Mouse (Mus musculus) hindbrain, embryonic 11.5 days (tissue): ENCODE measurements around the gene Slc39a9. TPM values are rescaled to one million over a fixed set of nuclear protein-coding genes. Genes with fewer than 3 reads are reported as not detected.

ENCODE experiments used
- ATAC-seq: fragments of 200-750 bp; cut with Nextera tagmentation; 2 replicates; pipeline ENCODE4 v1.8.0; 2017; ENCODE audit warnings: mild to moderate bottlenecking, moderate TSS enrichment, moderate library complexity; ENCODE audit not compliant: low FRiP score
- DNase-seq: peaks from one replicate; pipeline ENCODE4 v3.0.0-alpha.2; 2015; ENCODE audit warnings: low spot score
- H3K27ac ChIP-seq: fragments of 300-500 bp; sonication (generic); 2 replicates; pipeline ENCODE4 v1.5.1; 2014; ENCODE audit warnings: mild to moderate bottlenecking, low read depth, low read length
- H3K27me3 ChIP-seq: fragments of 300-500 bp; sonication (generic); 2 replicates; pipeline ENCODE4 v1.6.1; 2014; ENCODE audit warnings: mild to moderate bottlenecking, low read length, moderate library complexity, mixed read lengths; ENCODE audit not compliant: control insufficient read depth, insufficient read depth
- H3K36me3 ChIP-seq: fragments of 300-500 bp; sonication (generic); 2 replicates; pipeline ENCODE4 v1.6.1; 2014; ENCODE audit warnings: mild to moderate bottlenecking, low read length, moderate library complexity, mixed read lengths; ENCODE audit not compliant: control insufficient read depth, insufficient read depth
- H3K4me1 ChIP-seq: fragments of 300-500 bp; sonication (generic); replicated peaks from 2 replicates; pipeline ENCODE4 v1.6.1; 2014; ENCODE audit warnings: low read length, mixed read lengths; ENCODE audit not compliant: control insufficient read depth, insufficient read depth
- H3K4me2 ChIP-seq: fragments of 300-500 bp; sonication (generic); replicated peaks from 2 replicates; pipeline ENCODE4 v1.6.1; 2014; ENCODE audit warnings: mild to moderate bottlenecking, low read depth, low read length
- H3K4me3 ChIP-seq: fragments of 300-500 bp; sonication (generic); 2 replicates; pipeline ENCODE4 v1.5.1; 2014; ENCODE audit warnings: low read depth, low read length
- H3K9ac ChIP-seq: fragments of 300-500 bp; sonication (generic); 2 replicates; pipeline ENCODE4 v1.6.1; 2014; ENCODE audit warnings: low read depth, low read length
- H3K9me3 ChIP-seq: fragments of 300-500 bp; sonication (generic); 2 replicates; pipeline ENCODE4 v1.6.1; 2016; ENCODE audit warnings: low read length; ENCODE audit not compliant: control insufficient read depth
- WGBS: fragments of 180-500 bp; shearing (Covaris S2); extraction: QIAGEN DNeasy Blood & Tissue Kit; methylation state at CpG from one replicate; pipeline ENCODE4 v1.1.7; 2014; 5-methylcytosine and 5-hydroxymethylcytosine counted together
- polyA plus RNA-seq: library from polyadenylated mRNA; unstranded; fragments of >200 nt; fragmentation: Nextera tagmentation; extraction: Ambion mirVana; gene quantifications from 2 replicates; pipeline ENCODE4 v1.2.1, GENCODE M21; 2014

Gene Slc39a9
- polyA plus RNA-seq = 24.9 and 25.6 TPM in 2 replicates

DNA sequence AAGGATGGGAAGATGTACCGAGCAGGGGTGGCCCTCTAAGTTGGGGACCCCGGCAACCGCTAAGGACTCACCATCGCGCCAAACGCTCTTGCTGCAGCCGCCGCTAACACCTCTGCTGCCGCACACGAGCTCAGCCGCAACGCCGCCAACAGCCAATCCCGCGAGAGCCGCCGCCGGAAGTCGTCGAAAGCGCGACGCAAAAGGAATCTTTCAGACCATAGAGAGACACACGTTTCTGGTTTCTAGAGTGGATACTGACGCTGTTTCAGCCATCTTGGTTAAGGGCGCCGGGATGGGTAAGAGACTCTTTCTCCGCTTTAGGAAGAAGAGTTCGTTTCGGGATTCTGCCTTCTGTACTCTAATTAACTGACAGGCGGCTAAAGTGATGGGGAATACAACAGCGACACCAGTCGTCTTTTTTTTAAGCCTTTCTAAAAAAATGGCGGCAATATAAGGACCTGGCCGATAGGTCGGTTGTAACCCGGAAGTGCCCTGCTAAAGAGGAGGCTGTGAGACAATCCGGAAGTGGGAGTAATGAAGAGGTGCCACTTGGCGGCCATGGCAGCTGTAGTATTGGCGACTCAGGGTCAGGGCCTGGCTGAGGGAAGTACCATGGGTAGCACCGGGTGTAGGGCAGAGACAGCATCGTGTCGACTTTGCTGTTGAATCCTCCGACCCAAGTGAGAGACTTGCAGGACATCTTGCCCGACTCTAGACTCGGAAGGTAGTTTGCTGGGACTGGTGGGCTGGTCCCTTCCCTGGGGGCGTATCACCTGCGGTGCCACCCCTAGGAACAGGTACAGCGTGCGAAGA lies at the start of gene Slc39a9, which contains the start of gene Erh:
Slc39a9 (plus strand) TSS at position 191 of the 813 bp plus-strand sequence.
Erh (minus strand) TSS at position 649 of the 813 bp plus-strand sequence.
- H3K4me3 ChIP-seq = peak within 1 kb of the TSS; percentile 62
- peaks cover 9% of the 10 kb centered on the region for H3K36me3 ChIP-seq
- peak within 1 kb of the TSS; percentile 72 for H3K4me2 ChIP-seq
- peak within 1 kb of the TSS; percentile 80 for H3K9ac ChIP-seq
- ATAC-seq (peak; percentile 98), DNase-seq (peak; percentile 93)
- H3K9me3 ChIP-seq = no peaks in the 10 kb centered on the region
- H3K4me1 ChIP-seq = 0 out of 2 replicates have a peak, but pooled peaks cover 3% of the 10 kb centered on the region
- H3K27me3 ChIP-seq = no peaks in the 10 kb centered on the region
- H3K27ac ChIP-seq = peak within 1 kb of the TSS; percentile 72
- under 1% methylated on average over 50 of the region's 50 CpGs for WGBS

DNA sequence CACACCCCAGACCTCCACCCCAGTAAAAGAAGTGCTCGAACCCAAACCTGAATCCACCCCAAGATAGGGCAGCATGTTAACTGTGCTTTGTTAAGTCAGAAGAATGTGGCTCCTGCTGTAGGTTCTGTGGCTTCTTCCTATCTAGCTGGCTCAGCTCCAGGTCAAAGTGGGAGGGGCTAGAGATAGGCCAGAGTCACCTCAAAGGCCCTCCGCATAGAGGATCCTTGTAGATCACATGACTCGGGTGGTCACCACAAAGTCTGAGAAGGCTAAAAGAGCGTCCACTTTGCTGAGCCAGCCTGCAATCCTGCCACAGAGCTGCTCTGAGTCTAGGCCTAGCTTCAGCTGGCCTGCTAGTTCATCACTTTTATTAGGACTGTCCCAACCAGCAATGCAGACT lies 49.5 kb upstream of the Slc39a9 start:
- Histone ChIP-seq H3K36me3 (no peaks in the 10 kb centered on the region), H3K4me2 (no peak overlapping the region), H3K27ac (no peak overlapping the region), H3K9ac (no peak overlapping the region), H3K4me3 (no peak overlapping the region), H3K27me3 (no peaks in the 10 kb centered on the region), H3K9me3 (no peaks in the 10 kb centered on the region), H3K4me1 (no peaks in the 10 kb centered on the region; the same call in 1 of the 2 replicates)
- ATAC-seq (no peak), DNase-seq (no peak)
- 87% methylated on average over 4 of the region's 4 CpGs for WGBS

- ATAC-seq (no peak), DNase-seq (no peak)
- no peak overlapping the region for H3K9ac ChIP-seq
- no peaks in the 10 kb centered on the region for H3K27me3 ChIP-seq
- H3K9me3 ChIP-seq = no peaks in the 10 kb centered on the region
- no peak overlapping the region for H3K4me3 ChIP-seq
- no peak overlapping the region for H3K27ac ChIP-seq
- no peaks in the 10 kb centered on the region for H3K36me3 ChIP-seq
- WGBS = 91% methylated on average over 4 of the region's 4 CpGs
- no peak overlapping the region for H3K4me2 ChIP-seq
- no peaks in the 10 kb centered on the region; the same call in 1 of the 2 replicates for H3K4me1 ChIP-seq
Observed at GRCm38 (mm10) chr12:80594781-80595180, 48.9 kb upstream of the Slc39a9 start.

- Histone ChIP-seq H3K9ac (no peak overlapping the region), H3K27ac (no peak overlapping the region), H3K27me3 (no peaks in the 10 kb centered on the region), H3K9me3 (no peaks in the 10 kb centered on the region), H3K36me3 (no peaks in the 10 kb centered on the region), H3K4me3 (no peak overlapping the region), H3K4me1 (no peaks in the 10 kb centered on the region; the same call in 1 of the 2 replicates), H3K4me2 (no peak overlapping the region)
- no peak for ATAC-seq
- no peak for DNase-seq
- 95% methylated on average over 4 of the region's 4 CpGs for WGBS
Observed at GRCm38 (mm10) chr12:80595566-80595965, 48.1 kb upstream of the Slc39a9 start.

- H3K4me2 ChIP-seq = no peak overlapping the region
- no peaks in the 10 kb centered on the region for H3K27me3 ChIP-seq
- H3K9ac ChIP-seq = no peak overlapping the region
- no peak overlapping the region for H3K4me3 ChIP-seq
- no peaks in the 10 kb centered on the region for H3K9me3 ChIP-seq
- no peaks in the 10 kb centered on the region; the same call in 1 of the 2 replicates for H3K4me1 ChIP-seq
- WGBS = 95% methylated on average over 4 of the region's 4 CpGs
- H3K27ac ChIP-seq = no peak overlapping the region
- ATAC-seq (no peak), DNase-seq (no peak)
- no peaks in the 10 kb centered on the region for H3K36me3 ChIP-seq
Observed at GRCm38 (mm10) chr12:80595968-80596367, 47.7 kb upstream of the Slc39a9 start.

GRCm38 (mm10) chr12:80598236-80598635 lies 45.4 kb upstream of the Slc39a9 start:
- no peaks in the 10 kb centered on the region; the same call in 1 of the 2 replicates for H3K4me1 ChIP-seq
- no peak overlapping the region for H3K4me3 ChIP-seq
- no peaks in the 10 kb centered on the region for H3K36me3 ChIP-seq
- no peak overlapping the region for H3K9ac ChIP-seq
- H3K9me3 ChIP-seq = no peaks in the 10 kb centered on the region
- 32% methylated on average over 7 of the region's 7 CpGs for WGBS
- no peak overlapping the region for H3K4me2 ChIP-seq
- DNase-seq (no peak), ATAC-seq (no peak)
- no peak overlapping the region for H3K27ac ChIP-seq
- no peaks in the 10 kb centered on the region for H3K27me3 ChIP-seq

DNA sequence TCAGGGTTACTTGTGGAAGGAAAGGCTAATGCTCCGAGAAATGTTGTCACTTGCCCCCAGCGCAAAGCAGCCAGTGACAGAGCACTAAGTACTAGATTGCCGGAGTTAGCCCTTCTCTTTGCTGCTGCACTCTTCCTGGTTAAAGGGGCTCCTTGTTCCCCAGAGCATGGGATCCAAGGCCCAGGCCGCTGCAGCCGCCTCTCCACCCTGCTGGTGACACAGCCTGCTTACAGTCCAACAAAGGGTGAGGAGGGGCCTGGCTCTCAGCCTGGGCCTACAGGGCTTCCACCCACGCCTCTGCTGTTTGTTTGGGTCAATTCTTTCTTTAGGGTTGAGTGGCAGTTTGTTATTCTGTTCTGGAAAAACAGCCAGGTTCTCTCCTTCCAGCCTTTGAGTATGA lies 44.9 kb upstream of the Slc39a9 start:
- H3K27ac ChIP-seq = no peak overlapping the region
- no peak overlapping the region for H3K4me3 ChIP-seq
- 38% methylated on average over 6 of the region's 6 CpGs for WGBS
- no peak for DNase-seq
- H3K36me3 ChIP-seq = no peaks in the 10 kb centered on the region
- 0 out of 2 replicates have a peak overlapping the region, but pooled peaks have one; percentile 31 for H3K9ac ChIP-seq
- H3K9me3 ChIP-seq = no peaks in the 10 kb centered on the region
- no peak overlapping the region for H3K4me2 ChIP-seq
- no peaks in the 10 kb centered on the region; the same call in 1 of the 2 replicates for H3K4me1 ChIP-seq
- no peak for ATAC-seq
- no peaks in the 10 kb centered on the region for H3K27me3 ChIP-seq

GRCm38 (mm10) chr12:80601597-80602269 lies 42.0 kb upstream of the Slc39a9 start:
- Histone ChIP-seq H3K4me3 (no peak overlapping the region), H3K36me3 (no peaks in the 10 kb centered on the region), H3K9ac (no peak overlapping the region), H3K27me3 (no peaks in the 10 kb centered on the region), H3K27ac (no peak overlapping the region), H3K9me3 (no peaks in the 10 kb centered on the region), H3K4me2 (no peak overlapping the region), H3K4me1 (no peaks in the 10 kb centered on the region; the same call in 1 of the 2 replicates)
- ATAC-seq (no peak), DNase-seq (no peak)
- 84% methylated on average over 9 of the region's 9 CpGs for WGBS
